Mouse (Mus musculus) liver, embryonic 13.5 days (tissue): ENCODE data around the gene Ccl2. TPM values are rescaled to one million over a fixed set of nuclear protein-coding genes. Genes with fewer than 3 reads are reported as not detected.

Source experiments
- ATAC-seq: fragments of 200-750 bp; cut with Nextera tagmentation; 2 replicates; pipeline ENCODE4 v1.8.0; 2017; ENCODE audit warnings: low read depth, mild to moderate bottlenecking, moderate number of reproducible peaks, moderate library complexity
- DNase-seq: peaks from one replicate; pipeline ENCODE4 v3.0.0; 2022
- H3K27ac ChIP-seq: fragments of 300-500 bp; sonication (generic); 2 replicates; pipeline ENCODE4 v1.5.1; 2015; ENCODE audit warnings: moderate library complexity, mild to moderate bottlenecking, inconsistent platforms
- H3K27me3 ChIP-seq: fragments of 300-500 bp; sonication (generic); 2 replicates; pipeline ENCODE4 v1.6.1; 2015; ENCODE audit warnings: mild to moderate bottlenecking, inconsistent platforms
- H3K36me3 ChIP-seq: fragments of 300-500 bp; sonication (generic); 2 replicates; pipeline ENCODE4 v1.6.1; 2015; ENCODE audit warnings: mild to moderate bottlenecking, inconsistent platforms
- H3K4me1 ChIP-seq: fragments of 300-500 bp; sonication (generic); replicated peaks from 2 replicates; pipeline ENCODE4 v1.6.1; 2015; ENCODE audit warnings: inconsistent platforms
- H3K4me2 ChIP-seq: fragments of 300-500 bp; sonication (generic); 2 replicates; pipeline ENCODE4 v1.6.1; 2015; ENCODE audit warnings: inconsistent platforms, mild to moderate bottlenecking, moderate library complexity
- H3K4me3 ChIP-seq: fragments of 300-500 bp; sonication (generic); replicated peaks from 2 replicates; pipeline ENCODE4 v1.5.1; 2015; ENCODE audit warnings: mild to moderate bottlenecking, inconsistent platforms
- H3K9ac ChIP-seq: fragments of 300-500 bp; sonication (generic); 2 replicates; pipeline ENCODE4 v1.6.1; 2015; ENCODE audit warnings: mild to moderate bottlenecking, inconsistent platforms
- H3K9me3 ChIP-seq: fragments of 300-500 bp; sonication (generic); replicated peaks from 2 replicates; pipeline ENCODE4 v1.6.1; 2016; ENCODE audit warnings: inconsistent platforms
- WGBS: fragments of 180-500 bp; shearing (Covaris S2); methylation state at CpG from one replicate; pipeline ENCODE4 v1.1.7; 2015; ENCODE audit not compliant: insufficient replicate concordance; 5-methylcytosine and 5-hydroxymethylcytosine counted together
- polyA plus RNA-seq: library from polyadenylated mRNA; unstranded; fragments of >200 nt; fragmentation: Nextera tagmentation; extraction: Ambion mirVana; gene quantifications from 2 replicates; pipeline ENCODE4 v1.2.1, GENCODE M21; 2015

Ccl2 gene
- polyA plus RNA-seq, 1 experiment from 2014 or later = 1.9 TPM

- no peak within 1 kb of the TSS for H3K4me2 ChIP-seq
- H3K36me3 ChIP-seq = no peaks in the 10 kb centered on the region
- H3K4me3 ChIP-seq = no peak within 1 kb of the TSS
- WGBS = 19% methylated on average over 2 of the region's 2 CpGs
- DNase-seq (no peak), ATAC-seq (no peak)
- no peaks in the 10 kb centered on the region for H3K4me1 ChIP-seq
- no peaks in the 10 kb centered on the region for H3K27me3 ChIP-seq
- H3K9me3 ChIP-seq = no peaks in the 10 kb centered on the region
- H3K9ac ChIP-seq = no peak within 1 kb of the TSS
- no peak within 1 kb of the TSS for H3K27ac ChIP-seq
Observed at GRCm38 (mm10) chr11:82038535-82038934, 3.2 kb downstream of the Ccl2 start, which contains the start of gene Gm17268. Gene Gm17268, minus strand, starts transcription at chr11:82038562.

- Histone ChIP-seq H3K27me3 (no peaks in the 10 kb centered on the region), H3K9me3 (no peaks in the 10 kb centered on the region), H3K4me2 (no peak overlapping the region), H3K4me3 (no peak overlapping the region), H3K36me3 (no peaks in the 10 kb centered on the region), H3K27ac (no peak overlapping the region), H3K9ac (no peak overlapping the region), H3K4me1 (no peaks in the 10 kb centered on the region)
- DNase-seq = no peak
- ATAC-seq = no peak
- 49% methylated on average over 3 of the region's 3 CpGs for WGBS
Observed at GRCm38 (mm10) chr11:82039132-82039660, 3.8 kb downstream of the Ccl2 start.

- Histone ChIP-seq H3K4me3 (no peak overlapping the region), H3K27me3 (no peaks in the 10 kb centered on the region), H3K36me3 (no peaks in the 10 kb centered on the region), H3K4me1 (no peaks in the 10 kb centered on the region), H3K4me2 (no peak overlapping the region), H3K9ac (no peak overlapping the region), H3K27ac (no peak overlapping the region), H3K9me3 (no peaks in the 10 kb centered on the region)
- DNase-seq (no peak), ATAC-seq (no peak)
- WGBS = 66% methylated on average over 4 of the region's 4 CpGs
Observed at GRCm38 (mm10) chr11:82041671-82042080, 6.3 kb downstream of the Ccl2 start.

GRCm38 (mm10) chr11:82045471-82045870, 10.1 kb downstream of the Ccl2 start, which contains the start of gene Ccl7:
Gene Ccl7, plus strand, starts transcription at chr11:82045712.
- H3K27ac ChIP-seq = no peak within 1 kb of the TSS
- DNase-seq (no peak), ATAC-seq (no peak)
- no peaks in the 10 kb centered on the region for H3K27me3 ChIP-seq
- H3K4me2 ChIP-seq = no peak within 1 kb of the TSS
- H3K9ac ChIP-seq = no peak within 1 kb of the TSS
- no peaks in the 10 kb centered on the region for H3K4me1 ChIP-seq
- H3K4me3 ChIP-seq = no peak within 1 kb of the TSS
- 65% methylated on average over 3 of the region's 3 CpGs for WGBS
- no peaks in the 10 kb centered on the region for H3K9me3 ChIP-seq
- no peaks in the 10 kb centered on the region for H3K36me3 ChIP-seq

- Histone ChIP-seq H3K27ac (no peak overlapping the region), H3K4me3 (no peak overlapping the region), H3K9ac (no peak overlapping the region), H3K27me3 (no peaks in the 10 kb centered on the region), H3K4me1 (no peaks in the 10 kb centered on the region), H3K9me3 (no peaks in the 10 kb centered on the region), H3K36me3 (no peaks in the 10 kb centered on the region), H3K4me2 (no peak overlapping the region)
- ATAC-seq (no peak), DNase-seq (no peak)
- 23% methylated on average over 6 of the region's 6 CpGs for whole genome bisulfite sequencing
Observed at GRCm38 (mm10) chr11:82047746-82048415, 12.5 kb downstream of the Ccl2 start.

- 59% methylated on average over 7 of the region's 7 CpGs for WGBS
- DNase-seq = no peak
- no peak overlapping the region for H3K4me2 ChIP-seq
- H3K36me3 ChIP-seq = no peaks in the 10 kb centered on the region
- H3K4me1 ChIP-seq = no peaks in the 10 kb centered on the region
- no peak for ATAC-seq
- H3K9ac ChIP-seq = no peak overlapping the region
- H3K4me3 ChIP-seq = no peak overlapping the region
- no peak overlapping the region for H3K27ac ChIP-seq
- H3K9me3 ChIP-seq = no peaks in the 10 kb centered on the region
- H3K27me3 ChIP-seq = no peaks in the 10 kb centered on the region
Observed at GRCm38 (mm10) chr11:82053849-82054248, 18.5 kb downstream of the Ccl2 start.

- 61% methylated on average over 6 of the region's 6 CpGs for WGBS
- no peaks in the 10 kb centered on the region for H3K27me3 ChIP-seq
- H3K4me1 ChIP-seq = no peaks in the 10 kb centered on the region
- no peaks in the 10 kb centered on the region for H3K36me3 ChIP-seq
- DNase-seq (no peak), ATAC-seq (no peak)
- no peak within 1 kb of the TSS for H3K9ac ChIP-seq
- H3K9me3 ChIP-seq = no peaks in the 10 kb centered on the region
- H3K4me3 ChIP-seq = no peak within 1 kb of the TSS
- no peak within 1 kb of the TSS for H3K27ac ChIP-seq
- no peak within 1 kb of the TSS for H3K4me2 ChIP-seq
Observed at GRCm38 (mm10) chr11:82057646-82058045, 22.3 kb downstream of the Ccl2 start, which contains the start of gene Ccl11. Gene Ccl11, plus strand, starts transcription at chr11:82057823.

- DNase-seq (no peak), ATAC-seq (no peak)
- no peak overlapping the region for H3K4me2 ChIP-seq
- H3K27me3 ChIP-seq = no peaks in the 10 kb centered on the region
- H3K9ac ChIP-seq = no peak overlapping the region
- no peaks in the 10 kb centered on the region for H3K36me3 ChIP-seq
- no peak overlapping the region for H3K4me3 ChIP-seq
- WGBS = 53% methylated on average over 3 of the region's 3 CpGs
- no peaks in the 10 kb centered on the region for H3K4me1 ChIP-seq
- no peak overlapping the region for H3K27ac ChIP-seq
- no peaks in the 10 kb centered on the region for H3K9me3 ChIP-seq
Observed at GRCm38 (mm10) chr11:82062226-82062625, 26.9 kb downstream of the Ccl2 start.

GRCm38 (mm10) chr11:82063454-82063853, 28.1 kb downstream of the Ccl2 start:
- Histone ChIP-seq H3K4me3 (no peak overlapping the region), H3K27ac (no peak overlapping the region), H3K27me3 (no peaks in the 10 kb centered on the region), H3K36me3 (no peaks in the 10 kb centered on the region), H3K4me1 (no peaks in the 10 kb centered on the region), H3K9me3 (no peaks in the 10 kb centered on the region), H3K4me2 (no peak overlapping the region), H3K9ac (no peak overlapping the region)
- ATAC-seq = no peak
- DNase-seq = no peak
- WGBS = 52% methylated on average over 2 of the region's 2 CpGs

- Histone ChIP-seq H3K36me3 (no peaks in the 10 kb centered on the region), H3K4me2 (no peak overlapping the region), H3K27me3 (no peaks in the 10 kb centered on the region), H3K9me3 (no peaks in the 10 kb centered on the region), H3K9ac (no peak overlapping the region), H3K4me1 (no peaks in the 10 kb centered on the region), H3K4me3 (no peak overlapping the region), H3K27ac (no peak overlapping the region)
- 67% methylated on average over 7 of the region's 7 CpGs for WGBS
- ATAC-seq (no peak), DNase-seq (no peak)
Observed at GRCm38 (mm10) chr11:82066953-82067571, 31.7 kb downstream of the Ccl2 start.

- no peak overlapping the region for H3K4me2 ChIP-seq
- DNase-seq (no peak), ATAC-seq (no peak)
- H3K4me1 ChIP-seq = no peaks in the 10 kb centered on the region
- no peak overlapping the region for H3K4me3 ChIP-seq
- no peaks in the 10 kb centered on the region for H3K36me3 ChIP-seq
- H3K9me3 ChIP-seq = no peaks in the 10 kb centered on the region
- 48% methylated on average over 3 of the region's 3 CpGs for WGBS
- H3K27me3 ChIP-seq = no peaks in the 10 kb centered on the region
- H3K27ac ChIP-seq = no peak overlapping the region
- no peak overlapping the region for H3K9ac ChIP-seq
Observed at GRCm38 (mm10) chr11:82071076-82071475, 35.7 kb downstream of the Ccl2 start.

- ATAC-seq (no peak), DNase-seq (no peak)
- H3K4me3 ChIP-seq = no peak overlapping the region
- H3K27me3 ChIP-seq = no peaks in the 10 kb centered on the region
- H3K9ac ChIP-seq = no peak overlapping the region
- H3K9me3 ChIP-seq = no peaks in the 10 kb centered on the region
- H3K36me3 ChIP-seq = no peaks in the 10 kb centered on the region
- WGBS = 50% methylated on average over 1 of the region's 1 CpGs
- H3K4me1 ChIP-seq = no peaks in the 10 kb centered on the region
- no peak overlapping the region for H3K4me2 ChIP-seq
- H3K27ac ChIP-seq = no peak overlapping the region
Observed at GRCm38 (mm10) chr11:82072374-82072773, 37.0 kb downstream of the Ccl2 start.
